Mouse (Mus musculus): ENCODE results near the gene Stk11ip.

Stk11ip gene

DNA sequence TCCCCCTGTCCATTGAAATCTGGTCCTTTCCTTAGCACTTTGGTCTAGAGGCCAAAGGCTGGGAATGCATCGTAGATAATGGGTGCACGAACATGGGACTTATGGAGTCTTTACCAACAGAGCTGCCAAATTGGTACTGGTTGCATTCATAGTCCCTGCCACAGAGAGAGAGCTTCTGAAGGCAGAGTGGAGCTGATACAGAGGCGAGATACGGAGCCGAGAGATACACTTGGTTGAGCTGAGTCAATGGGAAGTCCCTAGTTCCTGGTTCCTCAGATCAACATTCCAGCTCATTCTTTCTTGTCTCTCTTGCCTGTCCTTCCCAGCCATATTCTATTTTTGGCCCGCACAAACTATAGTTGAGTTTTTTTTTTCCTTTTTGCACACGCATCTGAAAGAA lies 52.4 kb downstream of the Stk11ip start:
- DNase-seq: no peak

DNA sequence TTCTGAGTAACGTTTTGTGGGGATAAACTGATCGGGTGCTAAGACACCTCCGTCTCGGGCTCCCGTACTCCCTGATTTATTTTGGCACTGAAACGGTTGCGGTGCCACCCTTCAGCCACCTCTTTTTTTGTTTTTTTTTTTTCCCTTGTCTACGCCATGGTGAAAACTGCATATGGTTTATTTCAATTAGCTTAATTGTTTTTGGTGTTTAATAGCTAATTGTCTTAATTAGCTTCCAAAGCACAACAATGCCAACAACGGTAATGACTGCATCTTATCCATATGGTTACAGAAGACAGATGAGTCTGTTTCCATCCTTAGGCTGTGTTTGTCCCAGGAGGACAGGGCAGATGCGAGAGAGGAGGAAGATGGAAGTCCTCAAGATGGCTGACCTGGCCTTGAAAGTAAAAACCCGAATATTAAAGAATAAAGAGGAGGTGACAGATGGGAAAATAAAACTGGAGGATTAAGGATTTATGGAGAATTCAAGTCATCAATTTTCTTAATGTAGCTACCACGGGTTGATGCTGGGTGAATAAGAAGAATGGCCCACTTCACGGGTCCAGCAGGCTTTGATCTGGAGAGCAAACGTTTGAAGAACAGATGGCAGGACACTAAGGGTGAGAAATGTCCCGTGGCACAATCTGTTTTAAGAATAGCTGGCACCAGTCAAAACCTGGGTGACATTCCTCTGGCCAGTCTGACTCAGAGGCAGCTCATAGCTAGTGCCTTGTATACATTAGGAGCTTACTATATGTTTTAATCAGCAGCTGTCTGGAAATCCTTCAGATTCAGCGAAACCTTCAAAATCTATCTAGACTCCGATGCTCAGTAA lies 53.4 kb downstream of the Stk11ip start:
- no peak for DNase-seq

DNA sequence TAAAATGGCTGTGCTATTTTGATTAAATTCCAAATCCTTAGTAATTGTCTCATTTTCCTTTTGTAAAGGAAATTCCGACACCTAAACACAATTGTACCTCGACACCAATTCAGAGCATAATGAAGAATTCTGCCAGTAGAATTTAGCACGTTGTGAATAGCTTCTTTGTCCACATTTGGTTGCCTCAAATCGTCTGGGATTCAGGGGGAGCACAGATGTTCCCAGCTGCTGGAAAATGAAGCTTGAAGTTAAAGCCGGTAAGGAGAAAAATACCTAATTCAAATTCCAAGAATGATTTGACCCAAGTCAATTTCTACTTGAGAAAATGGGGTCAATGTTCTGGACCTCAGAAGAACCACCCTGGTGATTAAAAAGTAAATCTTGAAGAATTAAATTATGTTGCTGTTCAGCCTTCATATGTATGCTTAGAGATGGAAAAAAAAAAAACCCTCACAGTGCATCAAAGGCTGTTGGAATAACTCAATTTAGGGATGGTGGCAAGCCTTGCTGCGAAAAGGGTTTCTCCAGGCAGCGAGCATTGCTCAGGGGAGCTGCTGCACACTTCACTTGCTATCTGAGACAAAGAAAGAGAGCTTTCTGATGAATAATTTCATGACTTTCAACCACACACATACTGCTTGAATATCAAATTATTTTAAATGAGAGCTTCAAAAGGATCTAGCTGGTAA lies 60.8 kb downstream of the Stk11ip start:
- DNase-seq: no peak

DNA sequence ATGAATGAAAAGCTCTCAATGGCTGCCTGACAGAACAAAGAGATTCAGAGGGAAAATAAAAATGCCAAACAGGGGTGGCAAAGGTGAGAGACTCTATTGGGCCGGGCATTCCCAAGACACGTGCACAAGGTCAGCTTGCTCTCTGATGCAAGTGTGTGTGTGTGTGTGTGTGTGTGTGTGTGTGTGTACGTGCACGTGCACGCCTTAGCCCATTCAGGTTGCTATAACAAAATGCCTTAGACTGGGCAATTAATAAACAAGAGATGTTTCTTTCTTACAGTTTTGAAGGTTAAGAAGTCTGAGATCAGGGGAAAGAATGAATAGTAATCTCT lies 61.3 kb downstream of the Stk11ip start:
- DNase-seq: no peak

GRCm38 (mm10) chr1:75583034-75583433 lies 61.7 kb downstream of the Stk11ip start:
- no peak for DNase-seq

GRCm38 (mm10) chr1:75586791-75587190 lies 65.5 kb downstream of the Stk11ip start:
- DNase-seq: no peak
